Mouse (Mus musculus): ENCODE measurements around the gene St6gal1.

GRCm38 (mm10) chr16:23269056-23269983, 44.8 kb downstream of the St6gal1 start:
- TF ChIP-seq EP300 (IDR thresholded peaks at IDR 0.05; ENCODE audit: low read depth), result no peak
- TF ChIP-seq CTCF (IDR thresholded peaks at IDR 0.05; ENCODE audit: low read depth), result no peak
